Mouse (Mus musculus) CH12.LX (cell line): ENCODE measurements around the gene Olfr678. TPM values are rescaled to one million over a fixed set of nuclear protein-coding genes. Genes with fewer than 3 reads are reported as not detected.

ENCODE experiments used
- DNase-seq: peaks from one replicate; pipeline ENCODE4 v3.0.0-alpha.2; 2013; ENCODE audit errors: extremely low read depth
- H3K27ac ChIP-seq: 2 replicates; pipeline ENCODE4 v1.5.1; 2012; ENCODE audit warnings: low read depth, mild to moderate bottlenecking, control low read depth, moderate library complexity; ENCODE audit not compliant: insufficient read depth
- H3K27me3 ChIP-seq: replicated peaks from 2 replicates; pipeline ENCODE3; 2012; ENCODE audit warnings: inconsistent platforms
- H3K36me3 ChIP-seq, 2 experiments: replicated peaks in 1 of 2; 2 replicates each; pipeline versions ENCODE3 to v1.6.1; 2012; ENCODE audit warnings: inconsistent platforms in 1 of 2, low read length in 1 of 2, mild to moderate bottlenecking in 1 of 2, mixed read lengths in 1 of 2, moderate library complexity in 1 of 2; ENCODE audit not compliant: control insufficient read depth in 1 of 2, insufficient read depth in 1 of 2
- H3K4me1 ChIP-seq, 2 experiments: 2 replicates each; pipeline ENCODE4 v1.6.1; 2012; ENCODE audit warnings: inconsistent platforms in 1 of 2, moderate library complexity in 1 of 2; ENCODE audit not compliant: insufficient read depth in 2 of 2, control insufficient read depth in 1 of 2
- H3K4me2 ChIP-seq: 2 replicates; pipeline ENCODE4 v1.6.1; 2012; ENCODE audit warnings: low read depth, mild to moderate bottlenecking, control low read depth; ENCODE audit not compliant: poor library complexity, insufficient read depth, severe bottlenecking
- H3K4me3 ChIP-seq, 3 experiments: fragments of 150-350 bp in 1 of 3; sonication (generic) in 1 of 3; replicated peaks in 1 of 3; 2 replicates each; pipeline versions ENCODE3 to v1.5.1; 2011 to 2012; ENCODE audit warnings: low read depth in 2 of 3, low read length in 2 of 3, mild to moderate bottlenecking in 2 of 3, moderate library complexity in 2 of 3, control low read depth in 1 of 3, improper control_type of control experiment in 1 of 3, inconsistent platforms in 1 of 3, mixed read lengths in 1 of 3; ENCODE audit not compliant: poor library complexity in 1 of 3
- H3K79me2 ChIP-seq: replicated peaks from 2 replicates; pipeline ENCODE4 v1.6.1; 2012; ENCODE audit warnings: mild to moderate bottlenecking, moderate library complexity; ENCODE audit not compliant: control insufficient read depth, poor library complexity, insufficient read depth, severe bottlenecking; ENCODE audit errors: extremely low read depth
- H3K9ac ChIP-seq: 2 replicates; pipeline ENCODE4 v1.6.1; 2012; ENCODE audit warnings: low read depth, mild to moderate bottlenecking, control low read depth, moderate library complexity; ENCODE audit not compliant: insufficient read depth
- H3K9me3 ChIP-seq: replicated peaks from 2 replicates; pipeline ENCODE3; 2012; ENCODE audit warnings: low read length, inconsistent platforms, mixed read lengths
- BHLHE40 ChIP-seq: IDR thresholded peaks from 2 replicates; pipeline ENCODE4 v1.6.1; 2011; ENCODE audit warnings: mild to moderate bottlenecking, low read depth, low read length, improper control_type of control experiment
- CHD2 ChIP-seq: IDR thresholded peaks from 2 replicates; pipeline ENCODE4 v1.6.1; 2011; ENCODE audit warnings: low read length, improper control_type of control experiment
- ELF1 ChIP-seq: IDR thresholded peaks from 2 replicates; pipeline ENCODE4 v1.6.1; 2014; ENCODE audit warnings: low read depth, mild to moderate bottlenecking, inconsistent platforms, low read length, improper control_type of control experiment
- ETS1 ChIP-seq: conservative IDR thresholded peaks from 2 replicates; pipeline ENCODE4 v1.6.1; 2012; ENCODE audit warnings: low read depth, mild to moderate bottlenecking, inconsistent platforms, low read length, improper control_type of control experiment, moderate library complexity
- MAFK ChIP-seq: IDR thresholded peaks from 2 replicates; pipeline ENCODE4 v1.6.1; 2011; ENCODE audit warnings: low read length, improper control_type of control experiment; ENCODE audit not compliant: insufficient replicate concordance
- MAX ChIP-seq: IDR thresholded peaks from 2 replicates; pipeline ENCODE4 v1.6.1; 2011; ENCODE audit warnings: low read length, improper control_type of control experiment
- MAZ ChIP-seq: IDR thresholded peaks from 2 replicates; pipeline ENCODE4 v1.6.1; 2012; ENCODE audit warnings: low read depth, mild to moderate bottlenecking, inconsistent platforms, low read length, improper control_type of control experiment, moderate library complexity
- MXI1 ChIP-seq: IDR thresholded peaks from 2 replicates; pipeline ENCODE4 v1.6.1; 2011; ENCODE audit warnings: mild to moderate bottlenecking, low read depth, low read length, improper control_type of control experiment
- MYC ChIP-seq: IDR thresholded peaks from 2 replicates; pipeline ENCODE4 v1.6.1; 2011; ENCODE audit warnings: low read depth, mild to moderate bottlenecking, improper control_type of control experiment, low read length
- NELFE ChIP-seq: IDR thresholded peaks from 2 replicates; pipeline ENCODE4 v1.6.1; 2011; ENCODE audit warnings: low read depth, low read length, improper control_type of control experiment
- NRF1 ChIP-seq: IDR thresholded peaks from 2 replicates; pipeline ENCODE4 v1.6.1; 2014; ENCODE audit warnings: low read depth, mild to moderate bottlenecking, inconsistent platforms, low read length, improper control_type of control experiment, moderate library complexity
- POLR2A ChIP-seq: IDR thresholded peaks from 2 replicates; pipeline ENCODE4 v1.6.1; 2011; ENCODE audit warnings: low read depth, mild to moderate bottlenecking, improper control_type of control experiment, low read length
- RAD21 ChIP-seq: IDR thresholded peaks from 2 replicates; pipeline ENCODE4 v1.6.1; 2011; ENCODE audit warnings: low read depth, mild to moderate bottlenecking, low read length, improper control_type of control experiment, moderate library complexity
- RCOR1 ChIP-seq: conservative IDR thresholded peaks from 2 replicates; pipeline ENCODE4 v1.6.1; 2012; ENCODE audit warnings: low read depth, mild to moderate bottlenecking, inconsistent platforms, low read length, improper control_type of control experiment
- SIN3A ChIP-seq: IDR thresholded peaks from 2 replicates; pipeline ENCODE4 v1.6.1; 2012; ENCODE audit warnings: low read length, improper control_type of control experiment, inconsistent platforms
- TCF12 ChIP-seq: IDR thresholded peaks from 2 replicates; pipeline ENCODE4 v1.6.1; 2014; ENCODE audit warnings: low read depth, mild to moderate bottlenecking, inconsistent platforms, low read length, improper control_type of control experiment
- UBTF ChIP-seq: IDR thresholded peaks from 2 replicates; pipeline ENCODE4 v1.6.1; 2012; ENCODE audit warnings: low read depth, mild to moderate bottlenecking, inconsistent platforms, low read length, improper control_type of control experiment, moderate library complexity
- USF2 ChIP-seq: conservative IDR thresholded peaks from 2 replicates; pipeline ENCODE4 v1.6.1; 2011; ENCODE audit warnings: low read depth, low read length, improper control_type of control experiment
- ZC3H11A ChIP-seq: IDR thresholded peaks from 2 replicates; pipeline ENCODE4 v1.6.1; 2012; ENCODE audit warnings: low read depth, mild to moderate bottlenecking, inconsistent platforms, low read length, improper control_type of control experiment
- ZKSCAN1 ChIP-seq: IDR thresholded peaks from 2 replicates; pipeline ENCODE4 v1.6.1; 2012; ENCODE audit warnings: low read depth, inconsistent platforms, low read length, improper control_type of control experiment, borderline replicate concordance
- ZMIZ1 ChIP-seq: IDR thresholded peaks from 2 replicates; pipeline ENCODE4 v1.6.1; 2012; ENCODE audit warnings: low read depth, mild to moderate bottlenecking, inconsistent platforms, low read length, improper control_type of control experiment
- dilution Hi-C: fragments of 300-500 bp; cut with MboI; formaldehyde crosslinking; loops from 2 replicates; pipeline ENCODE4 v1.14.3; 2020; ENCODE audit warnings: low sequenced_read_pairs; ENCODE audit not compliant: extremely low pct_unique_long_range_greater_than_20kb, extremely low pct_ligation_motif_present
- in situ Hi-C: fragments of 300-500 bp; cut with MboI; formaldehyde crosslinking; loops from 3 replicates; pipeline ENCODE4 v1.14.3; 2019; ENCODE audit warnings: low sequenced_read_pairs, low pct_ligation_motif_present, low pct_unique_long_range_greater_than_20kb, mixed read lengths
- polyA plus RNA-seq: library from polyadenylated mRNA; unstranded; fragments of >175 nt; gene quantifications from 2 replicates; pipeline ENCODE4 v1.2.1, GENCODE M21; 2012; ENCODE audit warnings: low read depth; ENCODE audit not compliant: insufficient read length
- total RNA-seq, 2 experiments: library from RNA; depleted of rRNA; stranded (reverse); fragments of 300-350 nt in 1 of 2; fragments of >200 nt in 1 of 2; gene quantifications; 2 replicates each; pipeline ENCODE4 v1.2.3; 2012 to 2014

Gene Olfr678
- total and polyA plus RNA-seq, 3 experiments: not detected

- TF ChIP-seq SIN3A: no peak
- no peak for TF ChIP-seq ELF1
- TF ChIP-seq NRF1: no peak
- no peak for TF ChIP-seq ZC3H11A
- TF ChIP-seq RCOR1: no peak
- TF ChIP-seq USF2: no peak
- TF ChIP-seq MAFK: no peak
- TF ChIP-seq MXI1: no peak
- in situ Hi-C loops (no loop called here), dilution Hi-C loops (no loop called here)
- Histone ChIP-seq H3K9me3 (no peaks in the 10 kb centered on the region), H3K36me3 (no peaks in the 10 kb centered on the region), H3K4me2 (no peak within 1 kb of the TSS), H3K27ac (no peak within 1 kb of the TSS), H3K27me3 (no peaks in the 10 kb centered on the region), H3K79me2 (no peaks in the 10 kb centered on the region), H3K4me1 (no peaks in the 10 kb centered on the region), H3K4me3 (no peak within 1 kb of the TSS), H3K9ac (no peak within 1 kb of the TSS)
- DNase-seq: no peak
Observed at GRCm38 (mm10) chr7:105028360-105028759, 35.9 kb upstream of the Olfr678 start, which contains the start of gene Olfr675. TSS of gene Olfr675 (minus strand) at chr7:105028460.

GRCm38 (mm10) chr7:105032398-105032797 is 31.9 kb upstream of the Olfr678 start, which contains the start of gene Olfr676:
TSS of gene Olfr676 (plus strand) at chr7:105032698.
- dilution Hi-C loops (no loop called here), in situ Hi-C loops (no loop called here)
- H3K79me2 ChIP-seq: no peaks in the 10 kb centered on the region
- DNase-seq: no peak
- no peaks in the 10 kb centered on the region for H3K9me3 ChIP-seq
- no peak within 1 kb of the TSS for H3K4me2 ChIP-seq
- TF ChIP-seq ZKSCAN1 (no peak), RAD21 (no peak), CHD2 (no peak), ZMIZ1 (no peak), TCF12 (no peak), ELF1 (no peak), POLR2A (no peak), NRF1 (no peak), ETS1 (no peak), MYC (no peak), UBTF (no peak), MAFK (no peak), RCOR1 (no peak), USF2 (no peak), NELFE (no peak), MAX (no peak), BHLHE40 (no peak), MAZ (no peak)
- H3K9ac ChIP-seq: no peak within 1 kb of the TSS
- no peaks in the 10 kb centered on the region for H3K27me3 ChIP-seq
- no peaks in the 10 kb centered on the region for H3K4me1 ChIP-seq
- no peak within 1 kb of the TSS for H3K4me3 ChIP-seq
- H3K36me3 ChIP-seq: no peaks in the 10 kb centered on the region
- no peak within 1 kb of the TSS for H3K27ac ChIP-seq
